Mouse (Mus musculus): Measurements from ENCODE around the gene Stx5a.

DNA sequence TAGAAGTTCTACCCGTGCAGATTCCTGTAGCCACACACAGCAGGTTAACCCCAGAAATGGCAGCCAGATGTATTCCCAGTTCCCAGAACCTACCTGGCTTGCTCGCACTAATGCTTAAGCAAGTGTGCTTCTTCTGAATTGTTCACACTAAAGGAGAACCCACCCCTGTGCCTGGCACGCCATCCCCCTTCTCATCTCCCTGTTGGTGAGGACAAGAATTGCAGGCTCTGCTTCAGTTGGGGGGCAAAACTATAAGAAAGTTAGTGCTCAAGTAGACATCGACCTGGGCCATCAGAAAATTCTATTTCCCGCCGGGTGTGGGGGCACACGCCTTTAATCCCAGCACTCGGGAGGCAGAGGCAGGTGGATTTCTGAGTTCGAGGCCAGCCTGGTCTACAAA lies 41.6 kb upstream of the Stx5a start:
- no peak for TF ChIP-seq CTCF (IDR thresholded peaks at IDR 0.05; ENCODE audit: insufficient read depth, low read length)
- no peak for TF ChIP-seq POLR2A (IDR thresholded peaks at IDR 0.05; ENCODE audit: borderline replicate concordance, extremely low read depth, low read depth, low read length)

Measured in lung, adult 2 months (tissue).